Mouse (Mus musculus): ENCODE results near the gene Tmem178. TPM values are rescaled to one million over a fixed set of nuclear protein-coding genes. Genes with fewer than 3 reads are reported as not detected.

Tmem178 gene
- polyA plus RNA-seq, 1 experiment from 2014 or later, result 14.2 TPM

DNA sequence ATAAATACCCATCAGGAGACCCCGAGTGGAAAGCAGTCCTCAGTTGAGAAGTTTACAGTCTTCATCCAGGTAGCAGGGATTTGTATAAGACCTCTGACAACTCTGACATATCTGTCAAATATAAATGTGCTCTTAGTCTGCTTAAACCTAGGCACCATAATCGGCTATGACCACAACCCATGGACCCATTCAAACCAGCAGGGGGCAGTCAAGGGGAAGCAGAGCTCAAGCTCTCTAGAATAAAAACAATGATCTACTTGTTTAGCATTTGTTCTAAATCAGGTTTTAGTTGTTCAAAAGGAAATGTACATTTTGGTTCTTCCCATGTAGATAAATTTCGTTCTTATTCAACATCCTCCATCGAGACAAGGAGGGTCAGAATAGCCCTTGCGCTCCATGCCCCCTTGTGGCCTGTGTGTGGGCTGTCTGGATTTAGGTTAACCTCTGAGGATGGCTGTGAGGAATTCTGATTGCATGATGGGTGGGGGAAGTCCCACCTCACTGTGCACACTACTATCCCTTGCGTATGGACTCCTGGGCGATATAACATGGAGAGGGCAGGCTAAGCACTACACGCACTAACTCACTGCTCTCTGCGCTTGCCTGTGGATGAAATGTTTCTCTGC, 101.2 kb downstream of the Tmem178 start:
- Histone ChIP-seq H3K27me3 (ENCODE audit: control insufficient read depth, insufficient read depth, low read length) (no peaks in the 10 kb centered on the region), H3K4me3 (ENCODE audit: low read depth, low read length) (no peak overlapping the region), H3K4me1 (ENCODE audit: control insufficient read depth, insufficient read depth, low read length) (no peaks in the 10 kb centered on the region), H3K4me2 (no peak overlapping the region), H3K36me3 (ENCODE audit: control insufficient read depth, insufficient read depth, low read length) (no peaks in the 10 kb centered on the region), H3K9me3 (ENCODE audit: control insufficient read depth, low read length) (no peaks in the 10 kb centered on the region), H3K9ac (ENCODE audit: low read length) (no peak overlapping the region), H3K27ac (ENCODE audit: low read depth, low read length) (no peak overlapping the region)
- 92% methylated on average over 9 of the region's 9 CpGs for WGBS
- ATAC-seq (ENCODE audit: low FRiP score) (no peak), DNase-seq (ENCODE audit: low spot score, missing footprints) (no peak)

- no peak overlapping the region for H3K9ac ChIP-seq (ENCODE audit: low read length)
- H3K27me3 ChIP-seq (ENCODE audit: control insufficient read depth, insufficient read depth, low read length), result no peaks in the 10 kb centered on the region
- H3K4me2 ChIP-seq, result no peak overlapping the region
- no peak overlapping the region for H3K4me3 ChIP-seq (ENCODE audit: low read depth, low read length)
- 91% methylated on average over 7 of the region's 7 CpGs for WGBS
- no peaks in the 10 kb centered on the region for H3K4me1 ChIP-seq (ENCODE audit: control insufficient read depth, insufficient read depth, low read length)
- no peak overlapping the region for H3K27ac ChIP-seq (ENCODE audit: low read depth, low read length)
- peaks cover 3% of the 10 kb centered on the region; the same call in 1 of the 2 replicates for H3K36me3 ChIP-seq (ENCODE audit: control insufficient read depth, insufficient read depth, low read length)
- H3K9me3 ChIP-seq (ENCODE audit: control insufficient read depth, low read length), result no peaks in the 10 kb centered on the region
- DNase-seq (ENCODE audit: low spot score, missing footprints) (no peak), ATAC-seq (ENCODE audit: low FRiP score) (no peak)
These were observed 103.6 kb downstream of the Tmem178 start for GRCm38 (mm10) chr17:81047930-81048564.

Other genes with a start within 250 kb of the Tmem178 start
- 28.2 and 29.9 TPM in 2 replicates for gene Map4k3, start 216.1 kb upstream of the Tmem178 start, polyA plus RNA-seq (2014; fragmentation: Nextera tagmentation; extraction: Ambion mirVana)
- 13.9 and 14.4 TPM in 2 replicates for gene Thumpd2, start 120.5 kb downstream of the Tmem178 start, polyA plus RNA-seq (2014; fragmentation: Nextera tagmentation; extraction: Ambion mirVana)